Mouse (Mus musculus) brain, embryonic 14.5 days (tissue): ENCODE results near the gene Sec24c.

ENCODE experiments used
- CTCF ChIP-seq: fragments of 200-500 bp; IDR thresholded peaks from 2 replicates; pipeline ENCODE4 v1.5.1; 2012; ENCODE audit warnings: inconsistent platforms, mild to moderate bottlenecking, moderate library complexity, borderline replicate concordance; ENCODE audit not compliant: insufficient read depth, insufficient read length; ENCODE audit errors: extremely low read depth
- POLR2A ChIP-seq: fragments of 200-500 bp; IDR thresholded peaks from 2 replicates; pipeline ENCODE4 v1.6.1; 2012; ENCODE audit warnings: mild to moderate bottlenecking, inconsistent platforms, borderline replicate concordance; ENCODE audit not compliant: poor library complexity, insufficient read depth, insufficient read length, severe bottlenecking; ENCODE audit errors: extremely low read depth

DNA sequence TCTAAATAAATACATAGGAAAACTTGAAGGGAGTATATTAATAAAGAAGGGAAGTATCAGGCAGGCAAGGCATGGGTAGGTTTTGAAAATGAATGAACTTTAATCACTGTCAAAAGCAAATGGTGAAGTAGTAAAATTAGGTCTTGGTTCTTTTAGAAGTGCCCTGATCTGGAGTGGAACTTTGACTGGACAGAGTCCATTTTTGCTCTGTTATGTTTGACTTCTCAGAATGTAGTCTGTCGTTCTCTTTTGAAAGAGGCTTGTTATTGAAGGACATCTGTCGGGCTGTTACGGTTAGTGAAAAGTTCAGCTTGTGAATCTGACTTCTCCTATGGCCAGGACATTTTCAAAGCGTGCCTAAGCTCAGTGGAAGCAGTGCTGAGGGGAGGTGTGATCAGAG lies 3.8 kb downstream of the Sec24c start:
- TF ChIP-seq POLR2A: no peak
- TF ChIP-seq CTCF: no peak
